Mouse (Mus musculus) E14TG2a.4 (cell line): ENCODE data around the gene Igfbp3.

Experiments
- CTCF ChIP-seq: conservative IDR thresholded peaks from 2 replicates; pipeline ENCODE4 v1.5.1; 2014; ENCODE audit warnings: low read length
- NANOG ChIP-seq: IDR thresholded peaks from 2 replicates; pipeline ENCODE4 v1.6.1; 2014; ENCODE audit warnings: borderline replicate concordance, low read length, mixed read lengths
- POU5F1 ChIP-seq: IDR thresholded peaks from 2 replicates; pipeline ENCODE4 v1.6.1; 2014; ENCODE audit warnings: low read length, borderline replicate concordance

DNA sequence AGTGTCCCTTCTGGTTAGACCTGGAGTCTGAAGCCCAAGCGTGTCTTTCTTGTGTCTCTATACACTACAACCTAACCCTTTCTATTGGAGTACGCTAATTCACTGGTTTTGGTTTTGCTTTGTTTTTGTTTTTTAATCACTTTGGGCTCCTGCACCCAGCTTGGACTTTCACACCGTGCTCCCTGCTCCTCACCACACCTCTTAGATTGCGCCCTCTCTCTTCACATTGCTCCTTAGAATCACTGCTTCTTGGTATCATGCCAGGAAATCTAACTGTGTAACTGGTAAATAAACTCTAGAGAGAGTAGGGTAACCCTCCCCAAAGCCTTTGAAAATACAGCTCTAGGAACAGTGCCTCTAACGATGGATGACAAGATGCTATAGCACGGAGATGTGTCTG lies 55.5 kb downstream of the Igfbp3 start:
- TF ChIP-seq CTCF (no peak), NANOG (no peak), POU5F1 (no peak)
